Mouse (Mus musculus) liver, adult 2 months (tissue): ENCODE measurements around the gene Kif14. TPM values are rescaled to one million over a fixed set of nuclear protein-coding genes. Genes with fewer than 3 reads are reported as not detected.

Experiments
- DNase-seq: peaks from one replicate; pipeline ENCODE4 v3.0.0-alpha.2; 2011; ENCODE audit warnings: low read depth, low spot score; ENCODE audit errors: extremely low read depth
- H3K27ac ChIP-seq: fragments of 200-500 bp; replicated peaks from 2 replicates; pipeline ENCODE4 v1.5.1; 2012; ENCODE audit warnings: low read depth, mild to moderate bottlenecking, control low read depth, inconsistent platforms, low read length; ENCODE audit not compliant: insufficient read depth
- H3K27me3 ChIP-seq: fragments of 200-500 bp; 2 replicates; pipeline ENCODE4 v1.6.1; 2012; ENCODE audit warnings: mild to moderate bottlenecking, moderate library complexity, low read length, inconsistent platforms; ENCODE audit not compliant: control insufficient read depth, insufficient read depth
- H3K36me3 ChIP-seq: fragments of 200-500 bp; 2 replicates; pipeline ENCODE4 v1.6.1; 2012; ENCODE audit warnings: low read length, inconsistent platforms; ENCODE audit not compliant: control insufficient read depth, insufficient read depth
- H3K4me1 ChIP-seq: fragments of 200-500 bp; 2 replicates; pipeline ENCODE4 v1.6.1; 2011; ENCODE audit warnings: low read length; ENCODE audit not compliant: control insufficient read depth, insufficient read depth
- H3K4me3 ChIP-seq: fragments of 200-500 bp; 2 replicates; pipeline ENCODE4 v1.5.1; 2011; ENCODE audit warnings: low read depth, mild to moderate bottlenecking, control low read depth, low read length, moderate library complexity; ENCODE audit not compliant: insufficient read depth
- H3K79me2 ChIP-seq: fragments of 200-500 bp; 2 replicates; pipeline ENCODE4 v1.6.1; 2012; ENCODE audit warnings: inconsistent platforms, mild to moderate bottlenecking, low read length, moderate library complexity; ENCODE audit not compliant: control insufficient read depth, insufficient read depth
- H3K9ac ChIP-seq: fragments of 200-500 bp; 2 replicates; pipeline ENCODE4 v1.6.1; 2012; ENCODE audit warnings: low read depth, mild to moderate bottlenecking, control low read depth, inconsistent platforms, low read length
- CTCF ChIP-seq: fragments of 200-500 bp; IDR thresholded peaks from 2 replicates; pipeline ENCODE4 v1.5.1; 2011; ENCODE audit warnings: low read depth, low read length, control low read depth
- POLR2A ChIP-seq: fragments of 200-500 bp; IDR thresholded peaks from 2 replicates; pipeline ENCODE4 v1.6.1; 2011; ENCODE audit warnings: low read length, control low read depth; ENCODE audit not compliant: insufficient read depth; ENCODE audit errors: extremely low read depth
- WGBS: fragments of 180-500 bp; shearing (Covaris S2); methylation state at CpG from one replicate; pipeline ENCODE4 v1.1.7; 2018; 5-methylcytosine and 5-hydroxymethylcytosine counted together
- polyA plus RNA-seq: library from polyadenylated mRNA; depleted of rRNA; stranded (reverse); fragments of >200 nt; gene quantifications from 2 replicates; pipeline ENCODE4 v1.2.3, GENCODE M21; 2012
- total RNA-seq: library from RNA; depleted of rRNA; stranded (reverse); fragments of >200 nt; gene quantifications from 2 replicates; pipeline ENCODE4 v1.2.3, GENCODE M21; 2014

Kif14 gene
- total and polyA plus RNA-seq, 2 experiments = 0.02 to 0.09 TPM

- H3K27ac ChIP-seq = no peak overlapping the region
- H3K27me3 ChIP-seq = no peaks in the 10 kb centered on the region
- no peaks in the 10 kb centered on the region for H3K79me2 ChIP-seq
- WGBS = 82% methylated on average over 5 of the region's 5 CpGs
- DNase-seq = no peak
- H3K36me3 ChIP-seq = no peaks in the 10 kb centered on the region
- no peak overlapping the region for H3K9ac ChIP-seq
- H3K4me3 ChIP-seq = no peak overlapping the region
- TF ChIP-seq POLR2A (no peak), CTCF (no peak)
- no peaks in the 10 kb centered on the region for H3K4me1 ChIP-seq
Measured at GRCm38 (mm10) chr1:136450206-136450605, 15.9 kb upstream of the Kif14 start.

- no peak overlapping the region for H3K4me3 ChIP-seq
- TF ChIP-seq CTCF = no peak
- TF ChIP-seq POLR2A = no peak
- H3K79me2 ChIP-seq = no peaks in the 10 kb centered on the region
- H3K27me3 ChIP-seq = no peaks in the 10 kb centered on the region
- WGBS = 84% methylated on average over 5 of the region's 5 CpGs
- DNase-seq = no peak
- H3K27ac ChIP-seq = no peak overlapping the region
- no peak overlapping the region for H3K9ac ChIP-seq
- 0 out of 2 replicates have a peak, but pooled peaks cover 2% of the 10 kb centered on the region for H3K4me1 ChIP-seq
- no peaks in the 10 kb centered on the region for H3K36me3 ChIP-seq
Measured at GRCm38 (mm10) chr1:136452421-136452820, 13.7 kb upstream of the Kif14 start.

- no peak for TF ChIP-seq CTCF
- TF ChIP-seq POLR2A = no peak
- Histone ChIP-seq H3K4me3 (no peak overlapping the region), H3K9ac (no peak overlapping the region), H3K36me3 (no peaks in the 10 kb centered on the region), H3K4me1 (0 out of 2 replicates have a peak, but pooled peaks cover 3% of the 10 kb centered on the region), H3K27me3 (no peaks in the 10 kb centered on the region), H3K79me2 (no peaks in the 10 kb centered on the region), H3K27ac (no peak overlapping the region)
- no peak for DNase-seq
- WGBS = 90% methylated on average over 17 of the region's 17 CpGs
Measured at GRCm38 (mm10) chr1:136455756-136456585, 10.2 kb upstream of the Kif14 start.

GRCm38 (mm10) chr1:136456741-136457140 is 9.4 kb upstream of the Kif14 start:
- H3K27me3 ChIP-seq = no peaks in the 10 kb centered on the region
- no peaks in the 10 kb centered on the region for H3K79me2 ChIP-seq
- no peaks in the 10 kb centered on the region for H3K36me3 ChIP-seq
- H3K27ac ChIP-seq = no peak overlapping the region
- TF ChIP-seq POLR2A (no peak), CTCF (no peak)
- peak; percentile 58 for DNase-seq
- 0 out of 2 replicates have a peak, but pooled peaks cover 3% of the 10 kb centered on the region for H3K4me1 ChIP-seq
- 56% methylated on average over 6 of the region's 6 CpGs for WGBS
- H3K4me3 ChIP-seq = no peak overlapping the region
- no peak overlapping the region for H3K9ac ChIP-seq

- Histone ChIP-seq H3K27ac (no peak overlapping the region), H3K27me3 (no peaks in the 10 kb centered on the region), H3K4me3 (no peak overlapping the region), H3K9ac (no peak overlapping the region), H3K4me1 (0 out of 2 replicates have a peak, but pooled peaks cover 3% of the 10 kb centered on the region), H3K79me2 (no peaks in the 10 kb centered on the region), H3K36me3 (no peaks in the 10 kb centered on the region)
- DNase-seq = no peak
- no peak for TF ChIP-seq POLR2A
- 83% methylated on average over 4 of the region's 4 CpGs for WGBS
Measured at GRCm38 (mm10) chr1:136457403-136457802, 8.7 kb upstream of the Kif14 start.

GRCm38 (mm10) chr1:136458691-136459245 is 7.4 kb upstream of the Kif14 start:
- WGBS = 29% methylated on average over 9 of the region's 9 CpGs
- TF ChIP-seq POLR2A = no peak
- TF ChIP-seq CTCF = peak; percentile 24; the same call in 1 of the 2 replicates
- 0 out of 2 replicates have a peak, but pooled peaks cover 3% of the 10 kb centered on the region for H3K4me1 ChIP-seq
- peak; percentile 67 for DNase-seq
- H3K79me2 ChIP-seq = no peaks in the 10 kb centered on the region
- no peak overlapping the region for H3K27ac ChIP-seq
- no peaks in the 10 kb centered on the region for H3K27me3 ChIP-seq
- no peak overlapping the region for H3K4me3 ChIP-seq
- H3K9ac ChIP-seq = no peak overlapping the region
- no peaks in the 10 kb centered on the region for H3K36me3 ChIP-seq
